Mouse (Mus musculus) kidney, embryonic 14.5 days (tissue): ENCODE results near the gene Serpinb13. TPM values are rescaled to one million over a fixed set of nuclear protein-coding genes. Genes with fewer than 3 reads are reported as not detected.
"Not testable (repeated sequence)": the region's sequence is repeated elsewhere in the genome, so short reads cannot be mapped to it uniquely, and the experiment has no call there.

Source experiments
- ATAC-seq: fragments of 200-750 bp; cut with Nextera tagmentation; 2 replicates; pipeline ENCODE4 v1.8.0; 2017; ENCODE audit warnings: moderate number of reproducible peaks, mild to moderate bottlenecking, moderate TSS enrichment, moderate library complexity; ENCODE audit not compliant: low FRiP score, low TSS enrichment
- H3K27ac ChIP-seq: fragments of 300-500 bp; sonication (generic); 2 replicates; pipeline ENCODE4 v1.5.1; 2014; ENCODE audit warnings: low read depth, mild to moderate bottlenecking, low read length, moderate library complexity, mixed read lengths
- H3K27me3 ChIP-seq: fragments of 300-500 bp; sonication (generic); 2 replicates; pipeline ENCODE4 v1.6.1; 2014; ENCODE audit warnings: mild to moderate bottlenecking, low read length; ENCODE audit not compliant: control insufficient read depth, insufficient read depth
- H3K36me3 ChIP-seq: fragments of 300-500 bp; sonication (generic); 2 replicates; pipeline ENCODE4 v1.6.1; 2014; ENCODE audit warnings: low read length, mixed read lengths; ENCODE audit not compliant: control insufficient read depth, insufficient read depth
- H3K4me1 ChIP-seq: fragments of 300-500 bp; sonication (generic); 2 replicates; pipeline ENCODE4 v1.6.1; 2014; ENCODE audit warnings: low read length, mixed read lengths; ENCODE audit not compliant: control insufficient read depth, insufficient read depth
- H3K4me2 ChIP-seq: fragments of 300-500 bp; sonication (generic); replicated peaks from 2 replicates; pipeline ENCODE4 v1.6.1; 2014; ENCODE audit warnings: low read depth, mild to moderate bottlenecking, low read length
- H3K4me3 ChIP-seq: fragments of 300-500 bp; sonication (generic); 2 replicates; pipeline ENCODE4 v1.5.1; 2014; ENCODE audit warnings: mild to moderate bottlenecking, low read length
- H3K9ac ChIP-seq: fragments of 300-500 bp; sonication (generic); 2 replicates; pipeline ENCODE4 v1.6.1; 2014; ENCODE audit warnings: low read depth, mild to moderate bottlenecking, low read length, moderate library complexity
- H3K9me3 ChIP-seq: fragments of 300-500 bp; sonication (generic); 2 replicates; pipeline ENCODE4 v1.6.1; 2016; ENCODE audit warnings: low read length; ENCODE audit not compliant: control insufficient read depth
- WGBS: fragments of 180-500 bp; shearing (Covaris S2); extraction: QIAGEN DNeasy Blood & Tissue Kit; methylation state at CpG from one replicate; pipeline ENCODE4 v1.1.7; 2014; 5-methylcytosine and 5-hydroxymethylcytosine counted together
- polyA plus RNA-seq: library from polyadenylated mRNA; unstranded; fragments of >200 nt; fragmentation: Nextera tagmentation; extraction: Ambion mirVana; gene quantifications from 2 replicates; pipeline ENCODE4 v1.2.1, GENCODE M21; 2014

The Serpinb13 gene
- polyA plus RNA-seq, 1 experiment from 2014 or later: not detected

GRCm38 (mm10) chr1:107000424-107000823 lies 19.6 kb downstream of the Serpinb13 start:
- ATAC-seq: no peak
- no peak overlapping the region for H3K27ac ChIP-seq
- H3K27me3 ChIP-seq: no peaks in the 10 kb centered on the region
- 79% methylated on average over 13 of the region's 13 CpGs for WGBS
- H3K36me3 ChIP-seq: no peaks in the 10 kb centered on the region
- H3K9ac ChIP-seq: no peak overlapping the region
- H3K4me3 ChIP-seq: no peak overlapping the region
- H3K4me1 ChIP-seq: no peaks in the 10 kb centered on the region
- H3K9me3 ChIP-seq: no peaks in the 10 kb centered on the region
- H3K4me2 ChIP-seq: no peak overlapping the region

DNA sequence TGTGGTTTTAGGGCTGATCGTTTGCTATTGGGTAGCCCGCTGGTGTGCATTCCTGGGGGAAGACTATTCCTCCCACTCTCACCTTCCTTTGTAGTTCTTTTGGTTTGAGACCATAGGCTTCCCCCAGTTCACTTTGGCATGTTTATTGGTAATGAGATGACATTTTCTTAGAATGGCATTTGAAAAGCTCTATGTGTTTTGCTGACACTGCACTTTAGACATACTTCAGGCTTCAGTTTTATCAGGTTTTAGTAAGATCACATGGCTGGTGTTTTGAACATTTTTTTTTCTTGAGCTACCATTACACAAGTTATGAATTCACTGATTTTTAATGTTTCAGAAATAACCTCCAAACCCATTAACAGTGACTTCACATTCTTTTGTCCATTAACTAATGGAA lies 21.0 kb downstream of the Serpinb13 start:
- H3K4me3 ChIP-seq: no peak overlapping the region
- H3K27me3 ChIP-seq: no peaks in the 10 kb centered on the region
- ATAC-seq: no peak
- no peaks in the 10 kb centered on the region for H3K4me1 ChIP-seq
- WGBS: 87% methylated on average over 2 of the region's 2 CpGs
- no peak overlapping the region for H3K27ac ChIP-seq
- H3K4me2 ChIP-seq: no peak overlapping the region
- H3K9ac ChIP-seq: no peak overlapping the region
- no peaks in the 10 kb centered on the region for H3K9me3 ChIP-seq
- H3K36me3 ChIP-seq: no peaks in the 10 kb centered on the region

DNA sequence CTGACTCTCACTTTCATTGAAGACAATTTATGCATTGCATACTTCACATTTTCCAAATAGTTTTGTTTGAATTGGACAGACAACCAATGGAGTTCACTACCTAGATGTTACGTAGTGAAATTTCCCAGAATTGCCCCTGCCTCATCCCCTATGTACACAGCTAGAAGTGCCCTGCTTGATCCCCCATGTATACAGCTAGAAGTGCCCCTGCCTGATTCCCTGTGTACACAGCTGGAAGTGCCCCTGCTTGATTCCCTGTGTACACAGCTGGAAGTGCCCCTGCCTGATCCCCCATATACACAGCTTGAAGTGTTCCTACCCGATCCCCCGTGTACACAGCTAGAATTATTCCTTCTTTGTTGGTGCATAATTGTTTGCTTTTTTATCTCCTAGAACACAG lies 25.5 kb downstream of the Serpinb13 start:
- 77% methylated on average over 3 of the region's 3 CpGs for WGBS
- ATAC-seq: no peak
- no peak overlapping the region for H3K4me2 ChIP-seq
- no peaks in the 10 kb centered on the region for H3K36me3 ChIP-seq
- H3K27ac ChIP-seq: no peak overlapping the region
- H3K27me3 ChIP-seq: no peaks in the 10 kb centered on the region
- no peaks in the 10 kb centered on the region for H3K4me1 ChIP-seq
- H3K4me3 ChIP-seq: no peak overlapping the region
- H3K9me3 ChIP-seq: no peaks in the 10 kb centered on the region
- H3K9ac ChIP-seq: no peak overlapping the region

GRCm38 (mm10) chr1:107014530-107014929 lies 33.7 kb downstream of the Serpinb13 start:
- no peak for ATAC-seq
- Histone ChIP-seq H3K4me2 (no peak overlapping the region), H3K9ac (no peak overlapping the region), H3K4me3 (no peak overlapping the region), H3K27ac (no peak overlapping the region), H3K27me3 (no peaks in the 10 kb centered on the region), H3K4me1 (no peaks in the 10 kb centered on the region), H3K36me3 (no peaks in the 10 kb centered on the region), H3K9me3 (no peaks in the 10 kb centered on the region)
- WGBS: 49% methylated on average over 2 of the region's 2 CpGs

- no peaks in the 10 kb centered on the region for H3K27me3 ChIP-seq
- H3K36me3 ChIP-seq: no peaks in the 10 kb centered on the region
- WGBS: 80% methylated on average over 7 of the region's 7 CpGs
- H3K4me2 ChIP-seq: no peak overlapping the region
- H3K4me3 ChIP-seq: no peak overlapping the region
- no peak for ATAC-seq
- no peak overlapping the region for H3K9ac ChIP-seq
- H3K9me3 ChIP-seq: no peaks in the 10 kb centered on the region
- no peak overlapping the region for H3K27ac ChIP-seq
- H3K4me1 ChIP-seq: no peaks in the 10 kb centered on the region
Measured at GRCm38 (mm10) chr1:107015210-107015609, 34.4 kb downstream of the Serpinb13 start.

- H3K4me3 ChIP-seq: no peak overlapping the region
- no peaks in the 10 kb centered on the region for H3K27me3 ChIP-seq
- H3K9ac ChIP-seq: no peak overlapping the region
- no peak for ATAC-seq
- H3K27ac ChIP-seq: no peak overlapping the region
- no peaks in the 10 kb centered on the region for H3K36me3 ChIP-seq
- H3K4me1 ChIP-seq: no peaks in the 10 kb centered on the region
- H3K9me3 ChIP-seq: no peaks in the 10 kb centered on the region
- WGBS: 66% methylated on average over 1 of the region's 1 CpGs
- no peak overlapping the region for H3K4me2 ChIP-seq
Measured at GRCm38 (mm10) chr1:107025886-107026285, 45.1 kb downstream of the Serpinb13 start.

DNA sequence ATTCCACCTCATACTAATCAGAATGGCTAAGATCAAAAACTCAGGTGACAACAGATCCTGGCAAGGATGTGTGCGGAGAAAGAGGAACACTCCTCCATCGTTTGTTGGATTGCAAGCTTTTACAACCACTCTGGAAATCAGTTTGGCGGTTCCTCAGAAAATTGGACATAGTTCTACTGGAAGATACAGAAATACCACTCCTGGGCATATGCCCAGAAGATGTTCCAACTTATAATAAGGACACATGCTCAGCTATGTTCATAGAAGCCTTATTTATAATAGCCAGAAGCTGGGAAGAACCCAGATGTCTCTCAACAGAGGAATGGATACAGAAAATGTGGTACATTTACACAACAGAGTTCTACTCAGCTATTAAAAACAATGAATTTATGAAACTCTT lies 53.5 kb downstream of the Serpinb13 start:
- not testable (repeated sequence) for H3K27me3 ChIP-seq, H3K9me3 ChIP-seq, H3K36me3 ChIP-seq, H3K4me3 ChIP-seq, H3K27ac ChIP-seq, H3K4me2 ChIP-seq, H3K9ac ChIP-seq, H3K4me1 ChIP-seq, ATAC-seq
- 90% methylated on average over 3 of the region's 3 CpGs for WGBS

Other genes with a start within 250 kb of the Serpinb13 start
- 8.7 and 14.8 TPM in 2 replicates for gene Kdsr, start 221.3 kb upstream of the Serpinb13 start, polyA plus RNA-seq
- gene Vps4b, start 184.3 kb upstream of the Serpinb13 start, polyA plus RNA-seq: 54.7 and 81.9 TPM in 2 replicates
- gene Serpinb5, start 119.8 kb upstream of the Serpinb13 start, polyA plus RNA-seq: 0.21 TPM in 1 of 2 replicates, not detected in the other
- gene Serpinb12, start 46.5 kb upstream of the Serpinb13 start, polyA plus RNA-seq: not detected in 2 replicates
- gene Serpinb3a, start 71.3 kb downstream of the Serpinb13 start, polyA plus RNA-seq: not detected in 2 replicates
- gene Serpinb3d, start 102.5 kb downstream of the Serpinb13 start, polyA plus RNA-seq: not detected in 2 replicates